Mouse (Mus musculus) right cerebral cortex, adult 18-20 months (tissue): ENCODE data around the gene Tex13c2.

Experiments
- DNase-seq: peaks from one replicate; pipeline ENCODE4 v3.0.0; 2022; ENCODE audit warnings: mixed read lengths

The Tex13c2 gene

GRCm38 (mm10) chrX:42489446-42489845, at the start of gene Tex13c2:
Tex13c2 (plus strand) TSS chrX:42489691.
- no peak for DNase-seq

- DNase-seq = no peak
Measured at GRCm38 (mm10) chrX:42450305-42450704, 39.2 kb upstream of the Tex13c2 start.

- no peak for DNase-seq
Measured at GRCm38 (mm10) chrX:42453001-42453400, 36.5 kb upstream of the Tex13c2 start.

DNA sequence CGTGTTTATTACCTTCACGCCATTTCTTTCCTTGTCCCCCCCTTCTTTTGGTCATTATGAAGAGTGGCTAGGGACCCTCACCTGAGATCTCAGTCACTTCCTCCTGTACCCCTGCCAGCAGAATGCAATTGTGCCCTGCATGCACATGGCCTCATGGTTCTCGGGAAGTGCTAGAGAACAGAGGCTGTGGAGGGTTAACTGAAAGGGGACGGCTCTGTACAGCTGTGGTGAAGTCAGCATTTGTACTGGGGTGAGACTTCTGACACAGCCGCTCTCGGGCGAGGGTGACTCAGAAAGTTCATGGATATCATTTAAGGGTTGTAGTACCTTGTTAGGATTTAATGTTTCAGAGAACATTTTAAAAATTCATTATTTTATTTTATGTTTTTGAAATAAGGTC, 35.0 kb upstream of the Tex13c2 start:
- no peak for DNase-seq

DNA sequence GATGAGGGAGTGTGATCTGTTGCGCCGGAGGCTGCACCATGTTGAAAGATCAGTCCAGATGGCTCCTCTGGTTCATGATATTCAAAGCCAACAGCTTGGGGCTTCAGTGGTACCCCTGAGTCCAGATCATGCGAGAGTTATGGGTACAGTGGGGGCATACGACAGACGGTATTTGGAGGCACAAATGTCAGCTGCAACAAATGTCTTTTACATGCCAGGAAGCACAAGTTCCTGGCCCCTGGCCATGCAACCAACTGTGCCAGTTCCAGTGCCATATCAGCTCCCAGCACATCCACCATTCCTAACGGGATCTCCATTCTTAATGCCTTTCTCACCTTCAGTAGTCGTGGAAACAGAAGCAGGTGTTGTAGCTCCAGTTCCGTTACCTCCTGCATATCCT, 845 bp downstream of the Tex13c2 start:
- DNase-seq = no peak

GRCm38 (mm10) chrX:42500538-42500937, 11.0 kb downstream of the Tex13c2 start:
- no peak for DNase-seq

- no peak for DNase-seq
Measured at GRCm38 (mm10) chrX:42502291-42503043, 13.0 kb downstream of the Tex13c2 start, which contains the start of gene Sh2d1a. Sh2d1a (plus strand) TSS chrX:42502453.

DNA sequence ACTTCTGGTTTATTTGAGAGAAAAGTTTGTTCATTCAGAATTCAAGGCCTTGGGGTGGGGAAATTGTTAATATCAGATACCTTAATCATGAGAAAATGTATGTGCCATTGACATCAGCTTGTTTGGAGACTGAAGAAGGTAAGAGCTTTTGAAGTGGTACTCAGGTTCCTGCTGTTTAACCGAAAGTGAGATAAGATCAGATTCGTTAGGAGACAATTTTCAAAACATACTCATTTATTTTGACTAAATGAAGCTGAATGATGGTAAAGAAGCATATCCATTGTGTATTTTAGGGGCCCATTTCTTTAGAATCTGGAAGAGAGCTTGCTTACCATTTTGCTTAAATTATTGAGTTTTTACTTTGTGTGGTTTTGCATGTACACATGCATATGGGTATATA, 21.6 kb downstream of the Tex13c2 start:
- DNase-seq = no peak

DNA sequence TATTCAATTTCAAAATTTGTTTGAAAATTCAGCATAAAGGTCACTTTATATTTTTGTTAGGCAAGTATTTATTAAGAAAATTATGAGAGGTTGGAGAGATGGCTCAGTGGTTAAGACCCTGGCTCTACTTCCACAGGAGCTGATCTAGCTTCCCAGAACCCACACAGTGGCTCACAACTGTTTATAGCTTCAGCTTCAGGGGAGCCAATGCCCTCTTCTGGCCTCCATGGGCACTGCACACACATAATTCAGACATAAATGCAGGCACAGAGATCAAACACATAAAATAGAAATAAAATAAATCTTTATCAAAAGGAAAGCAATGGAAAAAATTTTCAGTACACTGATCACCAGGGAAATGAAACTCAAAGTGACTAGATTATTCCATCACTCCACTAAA, 23.1 kb downstream of the Tex13c2 start:
- no peak for DNase-seq

- no peak for DNase-seq
Measured at GRCm38 (mm10) chrX:42522868-42523267, 33.4 kb downstream of the Tex13c2 start.

- no peak for DNase-seq
Measured at GRCm38 (mm10) chrX:42530703-42531102, 41.2 kb downstream of the Tex13c2 start.

- DNase-seq = peak; percentile 17
Measured at GRCm38 (mm10) chrX:42540030-42540755, 50.7 kb downstream of the Tex13c2 start.

DNA sequence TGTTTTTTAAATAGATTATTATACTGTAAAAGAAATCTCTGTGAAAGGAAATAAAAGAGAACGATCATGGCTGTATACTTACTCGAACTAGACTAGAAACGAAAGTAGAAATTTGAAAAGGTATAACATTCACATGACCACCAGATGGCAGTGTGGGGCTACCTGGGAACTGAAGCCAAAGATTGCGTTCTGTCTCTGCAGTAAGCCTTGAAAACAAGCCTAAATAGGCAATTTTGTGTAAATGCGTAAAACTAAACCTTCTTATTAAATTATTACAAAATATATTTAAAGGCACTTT, 51.2 kb downstream of the Tex13c2 start:
- peak; percentile 63 for DNase-seq
